Mouse (Mus musculus) central nervous system, embryonic 18 days (tissue): ENCODE results near the gene Usf3. TPM values are rescaled to one million over a fixed set of nuclear protein-coding genes. Genes with fewer than 3 reads are reported as not detected.

Source experiments
- polyA plus RNA-seq: library from polyadenylated mRNA; depleted of rRNA; stranded (reverse); fragments of >200 nt; gene quantifications from 2 replicates; pipeline ENCODE4 v1.2.3, GENCODE M21; 2012; rRNA removed

The Usf3 gene
- 8.6 and 9.0 TPM in 2 replicates for polyA plus RNA-seq

DNA sequence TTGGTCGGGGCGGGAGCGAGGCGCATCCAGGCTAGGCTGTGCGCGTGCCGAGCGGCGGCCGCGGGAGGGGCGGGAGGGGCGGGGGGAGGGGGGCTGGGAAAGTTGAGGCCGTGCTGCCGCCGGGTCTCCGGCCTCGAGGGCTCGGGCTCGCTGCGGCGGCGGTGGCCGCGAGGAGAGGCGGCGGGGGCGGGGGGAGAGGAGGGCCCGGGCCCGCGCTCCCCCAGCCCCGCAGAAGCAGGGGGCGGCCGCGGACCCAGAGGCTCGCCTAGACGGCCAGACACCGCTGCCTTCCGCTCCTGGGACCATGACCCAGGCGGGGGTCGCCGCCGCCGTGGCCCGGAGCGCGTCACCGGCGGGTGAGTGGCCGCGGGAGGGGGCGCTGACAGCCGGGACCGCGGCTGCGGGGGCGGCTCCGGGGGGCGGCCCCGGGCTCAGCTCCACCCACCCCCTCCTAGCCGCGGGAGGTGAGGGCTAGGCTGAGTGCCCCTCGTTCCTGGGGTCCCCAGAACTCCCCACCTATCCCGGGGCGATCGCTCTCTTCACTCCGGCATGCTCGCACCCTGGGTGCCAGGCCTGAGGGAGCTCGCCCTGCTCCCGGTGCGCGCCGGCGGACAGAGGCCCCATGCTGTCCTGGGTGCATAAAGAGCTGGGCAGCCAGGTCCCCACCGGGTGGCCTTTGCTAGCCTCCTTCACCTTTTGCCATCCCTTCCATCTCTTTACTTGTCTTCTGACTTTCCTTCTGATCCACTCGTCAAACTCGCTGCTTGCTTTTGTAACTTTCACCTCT lies at the start of gene Usf3:
Gene Usf3 (plus strand): TSS at position 92 of the 787 bp plus-strand sequence.

GRCm38 (mm10) chr16:44139536-44140185 lies 33.4 kb upstream of the Usf3 start, which contains the start of the genes Atp6v1a and Naa50:
TSS of gene Atp6v1a (minus strand) at chr16:44139705.
TSS of gene Naa50 (plus strand) at chr16:44139830.

Other genes starting within 250 kb of the Usf3 start
- 42.7 and 50.6 TPM in 2 replicates for gene Qtrt2, start 246.4 kb upstream of the Usf3 start, polyA plus RNA-seq
- gene Zdhhc23, start 193.5 kb upstream of the Usf3 start, polyA plus RNA-seq, result 8.9 and 9.7 TPM in 2 replicates
- gene Gramd1c, start 109.9 kb upstream of the Usf3 start, polyA plus RNA-seq, result 2.1 and 2.9 TPM in 2 replicates
- gene Atp6v1a, start 33.5 kb upstream of the Usf3 start, polyA plus RNA-seq, result 124 and 134 TPM in 2 replicates
- gene Naa50, start 33.4 kb upstream of the Usf3 start, polyA plus RNA-seq, result 21.7 and 24.6 TPM in 2 replicates
- gene Sidt1, start 159.9 kb downstream of the Usf3 start, polyA plus RNA-seq, result 12.6 and 14.6 TPM in 2 replicates
- gene Spice1, start 173.9 kb downstream of the Usf3 start, polyA plus RNA-seq, result 20.6 and 24.9 TPM in 2 replicates
- 6.6 and 8.5 TPM in 2 replicates for gene Cfap44, start 221.6 kb downstream of the Usf3 start, polyA plus RNA-seq